Mouse (Mus musculus): Measurements from ENCODE around the gene Rab22a. TPM values are rescaled to one million over a fixed set of nuclear protein-coding genes. Genes with fewer than 3 reads are reported as not detected.

The Rab22a gene
- polyA plus RNA-seq, 1 experiment from 2014 or later = 33.2 TPM

- H3K27me3 ChIP-seq = no peaks in the 10 kb centered on the region
- no peak overlapping the region for H3K4me3 ChIP-seq
- no peak overlapping the region for H3K4me2 ChIP-seq
- no peak overlapping the region for H3K27ac ChIP-seq
- WGBS = 58% methylated on average over 15 of the region's 15 CpGs
- no peak overlapping the region for H3K9ac ChIP-seq
- ATAC-seq = no peak
- H3K36me3 ChIP-seq (ENCODE audit: poor library complexity, severe bottlenecking) = no peaks in the 10 kb centered on the region
- peaks cover 10% of the 10 kb centered on the region; the same call in 1 of the 2 replicates for H3K4me1 ChIP-seq
- H3K9me3 ChIP-seq (replicated peaks) = no peaks in the 10 kb centered on the region
Observed at GRCm38 (mm10) chr2:173724940-173725807, 65.6 kb downstream of the Rab22a start.

GRCm38 (mm10) chr2:173725819-173726218 lies 66.3 kb downstream of the Rab22a start:
- Histone ChIP-seq H3K9me3 (replicated peaks) (no peaks in the 10 kb centered on the region), H3K4me1 (peaks cover 16% of the 10 kb centered on the region), H3K9ac (no peak overlapping the region), H3K4me2 (no peak overlapping the region), H3K27me3 (no peaks in the 10 kb centered on the region), H3K27ac (no peak overlapping the region), H3K36me3 (ENCODE audit: poor library complexity, severe bottlenecking) (no peaks in the 10 kb centered on the region), H3K4me3 (no peak overlapping the region)
- 91% methylated on average over 4 of the region's 4 CpGs for WGBS
- no peak for ATAC-seq

- no peaks in the 10 kb centered on the region for H3K9me3 ChIP-seq (replicated peaks)
- H3K4me3 ChIP-seq = no peak overlapping the region
- peaks cover 19% of the 10 kb centered on the region for H3K4me1 ChIP-seq
- H3K27me3 ChIP-seq = no peaks in the 10 kb centered on the region
- no peaks in the 10 kb centered on the region for H3K36me3 ChIP-seq (ENCODE audit: poor library complexity, severe bottlenecking)
- peak overlapping the region; percentile 9; the same call in 1 of the 2 replicates for H3K9ac ChIP-seq
- H3K27ac ChIP-seq = peak overlapping the region; percentile 22
- H3K4me2 ChIP-seq = peak overlapping the region; percentile 6; the same call in 1 of the 2 replicates
- WGBS = under 1% methylated on average over 9 of the region's 9 CpGs
- ATAC-seq = peak; percentile 88
Observed at GRCm38 (mm10) chr2:173730444-173730966, 70.9 kb downstream of the Rab22a start.

- peaks cover 33% of the 10 kb centered on the region for H3K4me1 ChIP-seq
- no peak overlapping the region for H3K4me2 ChIP-seq
- no peak for ATAC-seq
- H3K27ac ChIP-seq = no peak overlapping the region
- no peaks in the 10 kb centered on the region for H3K27me3 ChIP-seq
- 58% methylated on average over 2 of the region's 2 CpGs for WGBS
- H3K4me3 ChIP-seq = no peak overlapping the region
- peaks cover 7% of the 10 kb centered on the region; the same call in 1 of the 2 replicates for H3K36me3 ChIP-seq (ENCODE audit: poor library complexity, severe bottlenecking)
- no peaks in the 10 kb centered on the region for H3K9me3 ChIP-seq (replicated peaks)
- no peak overlapping the region for H3K9ac ChIP-seq
Observed at GRCm38 (mm10) chr2:173734426-173734825, 74.9 kb downstream of the Rab22a start.

GRCm38 (mm10) chr2:173737222-173737989 lies 77.8 kb downstream of the Rab22a start, which contains the start of gene Vapb:
Gene Vapb, plus strand, starts transcription at chr2:173737511.
- peak within 1 kb of the TSS; percentile 69 for H3K27ac ChIP-seq
- under 1% methylated on average over 57 of the region's 70 CpGs for WGBS
- peak within 1 kb of the TSS; percentile 79 for H3K4me2 ChIP-seq
- ATAC-seq = peak; percentile 98
- H3K4me3 ChIP-seq = peak within 1 kb of the TSS; percentile 88
- peaks cover 19% of the 10 kb centered on the region for H3K4me1 ChIP-seq
- H3K36me3 ChIP-seq (ENCODE audit: poor library complexity, severe bottlenecking) = peaks cover 7% of the 10 kb centered on the region; the same call in 1 of the 2 replicates
- H3K9ac ChIP-seq = peak within 1 kb of the TSS; percentile 89
- H3K27me3 ChIP-seq = no peaks in the 10 kb centered on the region
- H3K9me3 ChIP-seq (replicated peaks) = no peaks in the 10 kb centered on the region

GRCm38 (mm10) chr2:173738232-173738631 lies 78.7 kb downstream of the Rab22a start:
- WGBS = 89% methylated on average over 9 of the region's 9 CpGs
- no peak for ATAC-seq
- H3K9ac ChIP-seq = peak overlapping the region; percentile 89
- peak overlapping the region; percentile 88 for H3K4me3 ChIP-seq
- H3K4me2 ChIP-seq = peak overlapping the region; percentile 79
- H3K4me1 ChIP-seq = peaks cover 19% of the 10 kb centered on the region
- H3K9me3 ChIP-seq (replicated peaks) = no peaks in the 10 kb centered on the region
- H3K27me3 ChIP-seq = no peaks in the 10 kb centered on the region
- no peak overlapping the region for H3K27ac ChIP-seq
- peaks cover 7% of the 10 kb centered on the region; the same call in 1 of the 2 replicates for H3K36me3 ChIP-seq (ENCODE audit: poor library complexity, severe bottlenecking)

GRCm38 (mm10) chr2:173739107-173739506 lies 79.5 kb downstream of the Rab22a start:
- no peaks in the 10 kb centered on the region for H3K9me3 ChIP-seq (replicated peaks)
- H3K4me2 ChIP-seq = 0 out of 2 replicates have a peak overlapping the region, but pooled peaks have one; percentile 1
- H3K27ac ChIP-seq = no peak overlapping the region
- no peak for ATAC-seq
- peaks cover 7% of the 10 kb centered on the region; the same call in 1 of the 2 replicates for H3K36me3 ChIP-seq (ENCODE audit: poor library complexity, severe bottlenecking)
- peaks cover 19% of the 10 kb centered on the region for H3K4me1 ChIP-seq
- H3K27me3 ChIP-seq = no peaks in the 10 kb centered on the region
- no peak overlapping the region for H3K4me3 ChIP-seq
- H3K9ac ChIP-seq = no peak overlapping the region
- WGBS = 91% methylated on average over 7 of the region's 7 CpGs

GRCm38 (mm10) chr2:173742090-173742489 lies 82.5 kb downstream of the Rab22a start:
- peaks cover 19% of the 10 kb centered on the region for H3K4me1 ChIP-seq
- WGBS = 87% methylated on average over 13 of the region's 13 CpGs
- H3K9ac ChIP-seq = no peak overlapping the region
- H3K9me3 ChIP-seq (replicated peaks) = 0 out of 2 replicates have a peak, but pooled peaks cover 4% of the 10 kb centered on the region
- no peak for ATAC-seq
- peaks cover 18% of the 10 kb centered on the region for H3K36me3 ChIP-seq (ENCODE audit: poor library complexity, severe bottlenecking)
- H3K4me3 ChIP-seq = no peak overlapping the region
- no peaks in the 10 kb centered on the region for H3K27me3 ChIP-seq
- H3K27ac ChIP-seq = no peak overlapping the region
- no peak overlapping the region for H3K4me2 ChIP-seq

- Histone ChIP-seq H3K4me3 (no peak overlapping the region), H3K4me2 (no peak overlapping the region), H3K4me1 (peaks cover 19% of the 10 kb centered on the region), H3K9ac (no peak overlapping the region), H3K9me3 (replicated peaks) (0 out of 2 replicates have a peak, but pooled peaks cover 6% of the 10 kb centered on the region), H3K27ac (no peak overlapping the region), H3K36me3 (ENCODE audit: poor library complexity, severe bottlenecking) (peaks cover 20% of the 10 kb centered on the region), H3K27me3 (no peaks in the 10 kb centered on the region)
- no peak for ATAC-seq
- 91% methylated on average over 9 of the region's 9 CpGs for WGBS
Observed at GRCm38 (mm10) chr2:173742744-173743143, 83.2 kb downstream of the Rab22a start.

- WGBS = 85% methylated on average over 7 of the region's 7 CpGs
- H3K27me3 ChIP-seq = no peaks in the 10 kb centered on the region
- H3K36me3 ChIP-seq (ENCODE audit: poor library complexity, severe bottlenecking) = peaks cover 13% of the 10 kb centered on the region; the same call in 1 of the 2 replicates
- no peak overlapping the region for H3K4me3 ChIP-seq
- H3K27ac ChIP-seq = no peak overlapping the region
- H3K9me3 ChIP-seq (replicated peaks) = 0 out of 2 replicates have a peak, but pooled peaks cover 6% of the 10 kb centered on the region
- no peak overlapping the region for H3K4me2 ChIP-seq
- no peak overlapping the region for H3K9ac ChIP-seq
- 0 out of 2 replicates have a peak, but pooled peaks cover 5% of the 10 kb centered on the region for H3K4me1 ChIP-seq
- no peak for ATAC-seq
Observed at GRCm38 (mm10) chr2:173744070-173744815, 84.7 kb downstream of the Rab22a start.
